Mouse (Mus musculus): ENCODE data around the gene Gpd2.

The Gpd2 gene

DNA sequence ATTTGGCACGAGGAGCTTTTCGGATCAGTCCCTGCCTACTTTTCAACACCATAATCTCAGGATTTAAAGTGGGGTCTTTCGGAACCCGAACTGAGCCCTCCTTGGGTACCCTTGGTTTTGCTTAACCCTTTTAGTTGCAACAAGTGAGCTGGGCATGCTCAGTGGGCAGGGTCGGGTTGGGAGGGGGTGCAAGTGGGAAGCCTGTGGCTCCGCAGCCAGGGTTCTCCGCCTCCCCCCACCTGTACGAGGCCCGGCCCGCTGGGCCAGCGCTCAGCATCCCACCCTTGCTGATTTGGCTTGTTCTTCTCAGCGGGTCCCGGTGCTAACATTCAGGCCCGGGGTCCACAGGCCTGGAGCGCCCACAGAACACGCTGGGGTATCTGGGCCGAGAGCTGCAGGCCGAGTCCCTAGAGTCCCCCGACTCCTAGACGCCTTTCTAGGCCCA is at the start of gene Gpd2:
Gene Gpd2, plus strand, starts transcription at position 161 of the 445 bp plus-strand sequence.
- DNase-seq (ENCODE audit: low spot score in 2 of 2), result peak in 1 of 2 experiments; percentile 34

GRCm38 (mm10) chr2:57188237-57188636 is 49.2 kb upstream of the Gpd2 start:
- no peak for DNase-seq (ENCODE audit: low spot score in 2 of 2)

DNA sequence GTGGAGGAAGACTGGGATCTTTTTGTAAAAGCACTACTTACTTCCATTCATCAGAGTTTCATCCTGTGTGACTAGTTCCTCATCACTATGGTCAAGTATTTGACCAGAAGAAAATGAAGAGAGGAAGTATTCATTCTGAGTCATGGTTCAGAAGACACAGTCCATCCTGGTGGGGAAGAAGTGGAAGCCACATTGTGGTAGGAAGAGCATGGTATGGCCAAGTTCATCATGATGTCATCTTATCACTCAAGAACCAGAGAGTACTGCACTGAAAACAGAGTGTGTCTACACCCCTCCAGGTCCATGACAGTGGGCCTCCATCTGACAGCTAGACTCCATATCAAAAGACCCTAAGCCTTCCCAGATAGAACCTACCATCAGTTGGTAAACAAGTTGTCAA is 46.6 kb upstream of the Gpd2 start:
- DNase-seq (ENCODE audit: low spot score in 2 of 2), result no peak

GRCm38 (mm10) chr2:57199046-57199445 is 38.4 kb upstream of the Gpd2 start:
- no peak for DNase-seq (ENCODE audit: low spot score in 2 of 2)

- DNase-seq (ENCODE audit: low spot score in 2 of 2), result no peak
Measured at GRCm38 (mm10) chr2:57208472-57209083, 28.9 kb upstream of the Gpd2 start.

- DNase-seq (ENCODE audit: low spot score in 2 of 2), result no peak
Measured at GRCm38 (mm10) chr2:57211049-57212001, 26.1 kb upstream of the Gpd2 start.

GRCm38 (mm10) chr2:57213364-57213763 is 24.1 kb upstream of the Gpd2 start:
- DNase-seq (ENCODE audit: low spot score in 2 of 2), result no peak

GRCm38 (mm10) chr2:57223288-57224026 is 14.0 kb upstream of the Gpd2 start:
- no peak for DNase-seq (ENCODE audit: low spot score in 2 of 2)

DNA sequence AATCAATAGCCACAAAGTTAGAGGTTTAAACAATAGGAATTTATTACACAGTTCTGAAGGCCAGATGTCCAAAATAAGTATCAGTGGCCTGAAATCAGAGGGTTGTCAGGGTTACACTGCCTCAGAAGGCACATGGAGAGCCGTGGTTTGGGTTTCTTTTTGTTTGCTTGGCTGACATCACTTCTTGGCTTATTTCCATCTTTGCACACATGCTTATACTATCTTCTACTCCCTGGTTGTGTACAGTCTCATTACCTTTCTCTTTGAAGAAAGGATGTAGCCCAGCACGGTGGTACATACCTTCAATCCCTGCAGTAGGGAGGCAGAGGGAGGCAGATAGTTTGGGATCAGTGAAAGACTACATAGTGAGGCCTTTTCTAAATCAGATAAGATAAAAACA is 12.2 kb upstream of the Gpd2 start:
- DNase-seq (ENCODE audit: low spot score in 2 of 2), result no peak

GRCm38 (mm10) chr2:57227425-57227824 is 10.0 kb upstream of the Gpd2 start:
- DNase-seq (ENCODE audit: low spot score in 2 of 2), result no peak

- DNase-seq (ENCODE audit: low spot score in 2 of 2), result no peak
Measured at GRCm38 (mm10) chr2:57229647-57230240, 7.7 kb upstream of the Gpd2 start.

- DNase-seq (ENCODE audit: low spot score in 2 of 2), result no peak
Measured at GRCm38 (mm10) chr2:57231432-57231831, 6.0 kb upstream of the Gpd2 start.

- DNase-seq (ENCODE audit: low spot score in 2 of 2), result no peak
Measured at GRCm38 (mm10) chr2:57232328-57232727, 5.1 kb upstream of the Gpd2 start.

GRCm38 (mm10) chr2:57236246-57236645 is 1.2 kb upstream of the Gpd2 start:
- DNase-seq (ENCODE audit: low spot score in 2 of 2), result no peak

DNA sequence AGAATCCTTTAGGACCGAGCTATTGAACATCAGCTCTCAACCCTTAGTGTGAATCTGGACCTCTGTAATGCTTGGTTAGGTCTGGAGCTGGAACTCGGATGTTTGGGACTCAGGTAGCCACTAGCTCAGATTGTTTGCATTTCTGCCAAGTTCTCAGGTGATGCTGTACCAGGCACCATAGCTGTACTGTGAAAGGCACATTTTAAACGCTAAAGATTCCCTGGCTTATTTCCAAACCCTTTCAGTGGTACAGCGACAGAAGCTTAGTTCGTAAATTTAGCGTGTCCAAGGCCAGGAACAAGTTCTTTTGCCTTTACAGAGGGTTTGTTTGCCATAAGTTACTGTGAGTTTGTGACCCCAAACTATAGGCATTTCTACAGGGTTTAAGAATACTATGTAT is 409 bp upstream of the Gpd2 start:
- DNase-seq (ENCODE audit: low spot score in 2 of 2), result no peak

- peak; percentile 54 to 65 for DNase-seq (ENCODE audit: low spot score in 2 of 2)
Measured at GRCm38 (mm10) chr2:57237920-57238613, 632 bp downstream of the Gpd2 start.

DNA sequence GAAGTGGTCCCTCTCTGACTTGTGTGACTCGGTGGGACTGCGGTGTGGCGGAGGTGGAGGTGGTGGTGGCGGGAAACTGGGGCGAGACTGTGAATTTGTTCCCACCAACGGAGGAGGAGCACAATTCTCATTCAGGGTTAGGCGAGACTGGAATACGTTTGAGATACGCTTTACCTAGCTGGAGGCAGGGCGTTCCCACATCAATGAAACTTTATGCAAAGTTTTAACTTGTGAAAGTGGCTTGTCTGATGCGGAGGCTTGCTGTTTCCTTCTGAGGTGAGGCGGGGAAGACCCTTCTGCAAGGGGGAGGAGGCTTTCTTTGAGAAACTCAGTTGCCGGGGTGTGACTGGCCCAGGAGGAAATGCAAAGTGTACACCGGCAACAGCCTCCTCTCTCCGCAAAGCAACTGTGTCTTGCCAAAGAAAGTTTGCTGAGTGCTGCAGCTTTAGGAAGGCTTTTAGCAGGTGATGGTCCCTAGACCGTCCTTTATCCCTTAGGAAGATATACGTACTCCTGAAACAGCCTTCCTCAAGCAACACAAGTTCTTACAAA is 1.3 kb downstream of the Gpd2 start:
- DNase-seq (ENCODE audit: low spot score in 2 of 2), result no peak

DNA sequence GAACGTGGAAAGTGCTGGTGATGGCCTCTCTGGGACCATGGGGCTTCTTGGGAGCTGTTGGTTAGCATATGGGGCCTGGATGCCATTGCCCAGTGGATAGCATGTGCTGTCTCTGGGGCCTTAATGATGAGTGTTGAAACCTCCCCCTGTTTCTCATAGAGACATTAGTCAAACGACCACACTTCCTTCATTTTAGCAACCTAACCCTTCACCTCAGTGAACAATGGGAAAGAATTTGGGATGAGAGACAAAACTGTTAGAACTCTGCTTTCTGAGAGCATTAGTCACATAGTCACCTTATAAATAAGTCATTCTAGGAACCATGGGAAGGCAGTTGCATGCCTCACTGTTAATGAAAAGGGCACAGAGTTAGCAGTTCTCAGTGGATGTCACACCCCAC is 1.9 kb downstream of the Gpd2 start:
- DNase-seq (ENCODE audit: low spot score in 2 of 2), result no peak

- no peak for DNase-seq (ENCODE audit: low spot score in 2 of 2)
Measured at GRCm38 (mm10) chr2:57243987-57244386, 6.6 kb downstream of the Gpd2 start.

DNA sequence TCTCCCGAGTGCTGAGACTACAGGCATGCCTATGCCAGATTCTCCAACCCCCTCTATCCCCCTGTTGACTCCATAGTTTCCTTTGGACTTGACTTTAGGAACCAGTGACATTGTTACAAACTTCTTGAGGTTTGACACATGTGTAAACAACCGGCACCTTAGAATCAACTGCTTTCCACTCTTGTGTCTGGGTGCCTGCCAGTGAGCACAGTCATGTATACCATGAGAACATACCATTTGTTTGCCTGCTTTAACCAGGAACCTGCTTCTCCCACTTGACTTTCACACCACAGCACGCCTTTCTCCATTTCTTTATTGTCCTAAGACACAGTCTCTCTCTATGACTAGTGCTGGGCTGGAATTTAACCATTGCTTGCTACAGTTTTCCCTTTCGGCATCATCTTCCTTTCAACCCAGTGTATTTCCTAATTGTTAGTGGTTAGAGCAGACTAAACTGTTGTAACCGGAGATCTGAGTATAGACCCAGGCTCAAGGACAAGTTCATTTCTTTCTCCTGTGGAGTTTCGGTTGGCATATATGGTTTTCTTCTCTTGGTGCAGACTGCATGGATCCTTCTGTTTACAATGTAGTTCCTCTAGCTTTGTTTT is 8.4 kb downstream of the Gpd2 start:
- no peak for DNase-seq (ENCODE audit: low spot score in 2 of 2)

DNA sequence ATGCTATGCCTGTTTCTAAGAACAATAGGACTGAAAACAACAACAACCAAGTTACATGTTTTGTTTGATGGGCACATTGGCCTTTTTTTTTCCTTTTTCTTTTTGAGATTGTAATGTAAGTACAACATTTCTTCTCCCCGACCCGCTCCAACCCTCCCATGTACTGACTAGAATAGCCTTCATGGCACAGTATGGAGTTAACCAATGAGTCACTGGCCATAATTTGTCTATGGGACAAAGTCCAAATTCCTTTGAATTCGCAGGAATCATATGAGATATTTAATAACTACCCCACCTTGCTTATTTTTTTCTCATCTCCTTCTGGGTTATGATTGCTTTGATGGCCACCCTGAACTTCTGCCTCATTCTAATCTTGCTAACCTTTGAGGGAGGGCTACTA is 12.7 kb downstream of the Gpd2 start:
- no peak for DNase-seq (ENCODE audit: low spot score in 2 of 2)

Data from right cerebral cortex, postnatal 36 days (tissue).